ENCODE assay signal across 8 mouse cellular contexts in the genomic region with DNA sequence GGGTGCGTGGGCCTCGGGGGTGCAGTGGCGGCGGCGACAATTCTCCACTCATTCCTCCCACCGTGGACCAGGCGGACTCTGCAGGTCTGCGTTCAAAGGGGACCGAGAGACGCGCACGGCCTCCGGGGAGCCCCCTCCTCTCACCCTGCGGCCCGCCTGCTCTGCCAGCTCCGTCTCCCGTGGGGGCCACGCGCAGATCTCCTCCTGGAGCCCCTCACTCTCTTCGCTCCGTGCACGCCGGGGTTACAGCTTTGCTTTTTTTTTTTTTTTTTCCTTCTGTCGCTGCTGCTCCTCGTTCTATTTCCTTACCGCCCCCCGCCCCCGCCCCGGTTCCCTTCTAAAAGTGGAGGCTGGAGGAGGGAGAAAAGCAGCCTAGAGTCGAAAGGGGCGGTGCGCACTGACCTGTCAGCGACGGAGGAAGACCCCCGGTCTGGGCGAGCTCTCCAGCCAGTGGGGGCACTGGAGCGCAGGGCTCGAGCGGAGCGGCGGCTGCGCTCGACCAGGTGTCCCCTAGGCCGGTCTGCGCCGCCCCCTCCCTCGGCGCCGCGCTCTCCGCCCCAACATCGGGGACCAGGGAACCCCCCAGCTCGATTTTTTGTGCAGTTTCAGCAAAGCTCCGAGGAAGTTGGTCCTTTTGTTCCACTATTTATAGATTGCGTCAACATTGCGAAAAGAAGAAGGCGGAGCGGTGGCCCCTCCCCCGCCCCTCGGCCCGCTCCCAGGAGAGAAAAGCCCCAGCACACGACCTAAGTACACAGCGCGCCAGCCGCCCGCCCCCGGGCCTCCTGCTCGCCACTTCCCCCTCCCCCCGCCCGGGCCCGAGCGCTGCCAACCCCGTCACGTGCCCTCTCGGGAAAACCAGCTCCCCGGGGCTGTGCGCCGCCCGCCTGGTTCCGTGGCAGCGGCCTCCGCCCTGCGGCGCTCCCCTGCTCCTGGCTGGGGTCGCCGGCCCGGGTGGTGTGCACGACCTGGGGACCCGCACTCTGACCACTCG.
DNase-seq lines count a peak whose midpoint lies in the region; ATAC-seq and TF ChIP-seq lines count a peak whose summit lies in the region.

No protein-coding gene starts in this region.

- no peaks in the 10 kb centered on the region for H3K9me3 ChIP-seq in embryonic facial prominence, embryonic 14.5 days (ENCODE audit: control insufficient read depth, low read length)
- no peaks in the 10 kb centered on the region for H3K9me3 ChIP-seq in limb, embryonic 14.5 days (ENCODE audit: control insufficient read depth, low read length)
- no peaks in the 10 kb centered on the region for H3K9me3 ChIP-seq in midbrain, embryonic 16.5 days (replicated peaks; ENCODE audit: control insufficient read depth, low read length, poor library complexity, severe bottlenecking)

- H3K4me2 ChIP-seq in embryonic facial prominence, embryonic 14.5 days (ENCODE audit: low read depth, low read length) = peak overlapping the region; percentile 94
- peak overlapping the region; percentile 94 for H3K4me2 ChIP-seq in limb, embryonic 14.5 days (replicated peaks; ENCODE audit: low read depth, low read length, severe bottlenecking)
- H3K4me2 ChIP-seq in midbrain, embryonic 16.5 days (ENCODE audit: low read length) = peak overlapping the region; percentile 88

- WGBS in embryonic facial prominence, embryonic 14.5 days = under 1% methylated on average over 39 of the region's 90 CpGs
- 1% methylated on average over 70 of the region's 90 CpGs for WGBS in limb, embryonic 14.5 days
- under 1% methylated on average over 75 of the region's 90 CpGs for WGBS in midbrain, embryonic 16.5 days

- H3K36me3 ChIP-seq in embryonic facial prominence, embryonic 14.5 days (ENCODE audit: control insufficient read depth, insufficient read depth, low read length) = no peaks in the 10 kb centered on the region
- no peaks in the 10 kb centered on the region for H3K36me3 ChIP-seq in limb, embryonic 14.5 days (ENCODE audit: control insufficient read depth, insufficient read depth, low read length)
- H3K36me3 ChIP-seq in midbrain, embryonic 16.5 days (ENCODE audit: control insufficient read depth, insufficient read depth, low read length) = no peaks in the 10 kb centered on the region

- peak overlapping the region; percentile 93 for H3K4me3 ChIP-seq in embryonic facial prominence, embryonic 14.5 days (ENCODE audit: low read depth, low read length)
- peak overlapping the region; percentile 83 for H3K4me3 ChIP-seq in limb, embryonic 14.5 days (replicated peaks; ENCODE audit: low read length)
- peak overlapping the region; percentile 87 for H3K4me3 ChIP-seq in midbrain, embryonic 16.5 days (ENCODE audit: low read depth, low read length)

- H3K27me3 ChIP-seq in embryonic facial prominence, embryonic 14.5 days (replicated peaks; ENCODE audit: control insufficient read depth, insufficient read depth, low read length) = peaks cover 26% of the 10 kb centered on the region
- 0 out of 2 replicates have a peak, but pooled peaks cover 11% of the 10 kb centered on the region for H3K27me3 ChIP-seq in limb, embryonic 14.5 days (ENCODE audit: control insufficient read depth, insufficient read depth, low read length)
- peaks cover 14% of the 10 kb centered on the region for H3K27me3 ChIP-seq in midbrain, embryonic 16.5 days (ENCODE audit: control insufficient read depth, insufficient read depth, low read depth, low read length)

- DNase-seq in 416B (ENCODE audit: low read depth) = peak; percentile 96
- DNase-seq in adrenal gland, postnatal 4 days (ENCODE audit: low spot score in 2 of 2) = peak; percentile 86 to 90
- DNase-seq in embryonic facial prominence, embryonic 14.5 days (ENCODE audit: low spot score) = peak; percentile 94
- DNase-seq in heart, adult 8-10 months (ENCODE audit: low spot score) = peak; percentile 81
- DNase-seq in kidney, adult 9 months = peak; percentile 91
- peak; percentile 91 for DNase-seq in limb, embryonic 14.5 days (ENCODE audit: low spot score)
- DNase-seq in spleen, postnatal 14 days (ENCODE audit: low spot score in 2 of 2) = peak; percentile 79 to 84

- H3K27ac ChIP-seq in embryonic facial prominence, embryonic 14.5 days (replicated peaks; ENCODE audit: low read depth, low read length) = peak overlapping the region; percentile 96
- H3K27ac ChIP-seq in limb, embryonic 14.5 days (replicated peaks; ENCODE audit: low read depth, low read length) = peak overlapping the region; percentile 95
- H3K27ac ChIP-seq in midbrain, embryonic 16.5 days (ENCODE audit: low read length) = peak overlapping the region; percentile 89

- ATAC-seq in embryonic facial prominence, embryonic 14.5 days (ENCODE audit: low read depth) = peak; percentile 85
- ATAC-seq in limb, embryonic 14.5 days (ENCODE audit: low FRiP score, low read depth) = peak; percentile 63
- ATAC-seq in midbrain, embryonic 16.5 days = peak; percentile 81

- peaks cover 22% of the 10 kb centered on the region; the same call in 1 of the 2 replicates for H3K4me1 ChIP-seq in embryonic facial prominence, embryonic 14.5 days (ENCODE audit: control insufficient read depth, insufficient read depth, low read length)
- H3K4me1 ChIP-seq in limb, embryonic 14.5 days (ENCODE audit: control insufficient read depth, insufficient read depth, low read length) = peaks cover 18% of the 10 kb centered on the region
- H3K4me1 ChIP-seq in midbrain, embryonic 16.5 days (ENCODE audit: control insufficient read depth, insufficient read depth, low read length) = peaks cover 4% of the 10 kb centered on the region

- TF ChIP-seq POLR2A in limb, embryonic 14.5 days (IDR thresholded peaks at IDR 0.05; ENCODE audit: borderline replicate concordance, extremely low read depth, insufficient read depth, insufficient read length) = 0 out of 2 replicates have a peak, but pooled peaks have one; percentile 39

- H3K9ac ChIP-seq in embryonic facial prominence, embryonic 14.5 days (ENCODE audit: low read depth, low read length) = peak overlapping the region; percentile 92
- peak overlapping the region; percentile 88 for H3K9ac ChIP-seq in limb, embryonic 14.5 days (ENCODE audit: low read depth, low read length, severe bottlenecking)
- peak overlapping the region; percentile 79 for H3K9ac ChIP-seq in midbrain, embryonic 16.5 days (ENCODE audit: low read depth, low read length)

Comparison
In these comparisons a context has a peak if more than half of its experiments do, and no peak if none do; other contexts are left out.
1. Peak in every context shown above with its lines: DNase-seq, ATAC-seq, H3K4me3 ChIP-seq and H3K27ac ChIP-seq.